Mouse (Mus musculus): ENCODE measurements around the gene Tle3. TPM values are rescaled to one million over a fixed set of nuclear protein-coding genes. Genes with fewer than 3 reads are reported as not detected.

Gene Tle3
- total RNA-seq, 1 experiment from 2014 or later, result 157 TPM

- DNase-seq, result no peak
Observed at GRCm38 (mm10) chr9:61397130-61397529, 25.0 kb downstream of the Tle3 start.

GRCm38 (mm10) chr9:61398160-61398559 lies 26.0 kb downstream of the Tle3 start:
- no peak for DNase-seq

GRCm38 (mm10) chr9:61400132-61400531 lies 28.0 kb downstream of the Tle3 start:
- no peak for DNase-seq

- DNase-seq, result no peak
Observed at GRCm38 (mm10) chr9:61401664-61402063, 29.5 kb downstream of the Tle3 start.

GRCm38 (mm10) chr9:61402268-61402667 lies 30.1 kb downstream of the Tle3 start:
- DNase-seq, result peak; percentile 46

- no peak for DNase-seq
Observed at GRCm38 (mm10) chr9:61402716-61403115, 30.6 kb downstream of the Tle3 start.

GRCm38 (mm10) chr9:61403866-61404614 lies 31.9 kb downstream of the Tle3 start:
- peak; percentile 43 for DNase-seq

- DNase-seq, result no peak
Observed at GRCm38 (mm10) chr9:61404615-61404980, 32.4 kb downstream of the Tle3 start.

- peak; percentile 83 for DNase-seq
Observed at GRCm38 (mm10) chr9:61404998-61405621, 32.9 kb downstream of the Tle3 start.

GRCm38 (mm10) chr9:61406343-61406742 lies 34.2 kb downstream of the Tle3 start:
- DNase-seq, result no peak

- no peak for DNase-seq
Observed at GRCm38 (mm10) chr9:61409046-61409445, 36.9 kb downstream of the Tle3 start.

- no peak for DNase-seq
Observed at GRCm38 (mm10) chr9:61413665-61414456, 41.7 kb downstream of the Tle3 start.

GRCm38 (mm10) chr9:61416571-61416970 lies 44.4 kb downstream of the Tle3 start:
- DNase-seq, result peak; percentile 62

GRCm38 (mm10) chr9:61421626-61422025 lies 49.5 kb downstream of the Tle3 start:
- no peak for DNase-seq

- no peak for DNase-seq
Observed at GRCm38 (mm10) chr9:61424245-61424644, 52.1 kb downstream of the Tle3 start.

GRCm38 (mm10) chr9:61426493-61426892 lies 54.3 kb downstream of the Tle3 start:
- no peak for DNase-seq

GRCm38 (mm10) chr9:61427051-61427450 lies 54.9 kb downstream of the Tle3 start:
- no peak for DNase-seq

- DNase-seq, result no peak
Observed at GRCm38 (mm10) chr9:61427901-61428300, 55.7 kb downstream of the Tle3 start.

- DNase-seq, result no peak
Observed at GRCm38 (mm10) chr9:61431830-61432229, 59.7 kb downstream of the Tle3 start.

- DNase-seq, result no peak
Observed at GRCm38 (mm10) chr9:61433206-61433605, 61.0 kb downstream of the Tle3 start.

- DNase-seq, result no peak
Observed at GRCm38 (mm10) chr9:61434062-61434461, 61.9 kb downstream of the Tle3 start.

GRCm38 (mm10) chr9:61435191-61435989 lies 63.2 kb downstream of the Tle3 start:
- no peak for DNase-seq

Data from adrenal gland, postnatal 25 days (tissue).